ENCODE assay signal across 24 mouse cellular contexts in the genomic region with DNA sequence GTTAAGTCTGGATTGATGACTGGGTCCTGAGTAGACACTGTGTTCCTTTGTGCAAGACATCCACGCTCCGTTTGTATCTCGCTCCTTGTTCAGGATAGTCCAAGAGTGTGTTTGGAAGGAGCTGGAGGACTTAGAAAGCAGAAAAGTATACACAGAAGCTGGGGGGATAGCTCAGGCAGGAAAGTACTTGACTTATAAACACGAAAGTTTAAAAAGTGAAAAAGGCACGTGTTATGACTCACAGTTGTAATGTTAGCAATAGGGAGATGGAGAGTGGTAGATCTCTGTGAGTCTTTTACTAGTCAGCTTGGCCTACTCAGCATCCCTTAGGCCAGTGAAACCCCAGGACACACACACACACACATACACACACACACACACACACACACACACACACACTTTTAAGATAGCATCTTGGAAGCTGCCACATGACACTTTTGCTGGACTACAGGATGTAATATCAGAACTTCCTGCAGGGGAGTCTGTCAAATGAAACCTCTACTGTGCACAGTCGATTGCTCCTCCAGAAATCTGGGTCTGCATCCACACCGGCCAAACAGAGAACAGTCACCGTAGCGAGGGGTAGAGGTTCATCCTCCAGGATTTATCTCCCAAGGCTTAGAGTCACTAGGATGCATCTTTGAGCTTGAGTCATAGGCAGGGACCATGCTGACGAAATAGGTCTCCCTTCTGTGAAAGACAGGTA. TPM values are rescaled to one million over a fixed set of nuclear protein-coding genes. Genes with fewer than 3 reads are reported as not detected.
A peak's percentile ranks its signal among the peaks of the same experiment; 100 is the strongest.
DNase-seq lines count a peak whose midpoint lies in the region; ATAC-seq and TF ChIP-seq lines count a peak whose summit lies in the region.
"Had no signal": no experiment of that assay in that cellular context is flagged by ENCODE, and none has a peak within 500 bp of the region (broad histone marks: within the 10 kb centered on the region; RNA-seq: fewer than 3 reads in every experiment).

No protein-coding gene starts in this region.

- no peaks in the 10 kb centered on the region for H3K4me1 ChIP-seq in kidney, embryonic 14.5 days (ENCODE audit: control insufficient read depth, insufficient read depth, low read length)
- peaks cover 7% of the 10 kb centered on the region; the same call in 1 of the 2 replicates for H3K4me1 ChIP-seq in midbrain, embryonic 11.5 days (ENCODE audit: control insufficient read depth, insufficient read depth, low read length)
- H3K4me1 ChIP-seq in midbrain, embryonic 10.5 days, result peaks cover 5% of the 10 kb centered on the region; the same call in 1 of the 2 replicates
- H3K4me1 ChIP-seq: embryonic facial prominence, embryonic 13.5 days; liver, embryonic 13.5 days had no signal

- H3K9me3 ChIP-seq in kidney, embryonic 14.5 days (ENCODE audit: control insufficient read depth, low read length), result no peaks in the 10 kb centered on the region
- H3K9me3 ChIP-seq in midbrain, embryonic 11.5 days (ENCODE audit: control insufficient read depth, low read length), result no peaks in the 10 kb centered on the region
- H3K9me3 ChIP-seq in midbrain, embryonic 10.5 days (replicated peaks), result no peaks in the 10 kb centered on the region
- H3K9me3 ChIP-seq: embryonic facial prominence, embryonic 13.5 days; forebrain, embryonic 12.5 days; liver, embryonic 13.5 days had no signal

- no peaks in the 10 kb centered on the region for H3K27me3 ChIP-seq in kidney, embryonic 14.5 days (ENCODE audit: control insufficient read depth, insufficient read depth, low read length)
- H3K27me3 ChIP-seq in midbrain, embryonic 11.5 days (ENCODE audit: control insufficient read depth, insufficient read depth, low read length), result no peaks in the 10 kb centered on the region
- no peaks in the 10 kb centered on the region for H3K27me3 ChIP-seq in midbrain, embryonic 10.5 days (ENCODE audit: low read depth, poor library complexity, severe bottlenecking)
- H3K27me3 ChIP-seq in Patski, result no peaks in the 10 kb centered on the region
- H3K27me3 ChIP-seq: embryonic facial prominence, embryonic 13.5 days; forebrain, embryonic 12.5 days; liver, embryonic 13.5 days had no signal

- H3K4me3 ChIP-seq in kidney, embryonic 14.5 days (ENCODE audit: low read length), result no peak overlapping the region
- H3K4me3 ChIP-seq in midbrain, embryonic 11.5 days (ENCODE audit: low read depth, low read length), result no peak overlapping the region
- H3K4me3 ChIP-seq in midbrain, embryonic 10.5 days, result no peak overlapping the region
- H3K4me3 ChIP-seq: embryonic facial prominence, embryonic 13.5 days; erythroblast, embryonic 14.5 days; forebrain, embryonic 12.5 days; left cerebral cortex, adult 2 months; liver, embryonic 13.5 days; myocyte had no signal

- H3K27ac ChIP-seq in kidney, embryonic 14.5 days (ENCODE audit: low read depth, low read length), result no peak overlapping the region
- H3K27ac ChIP-seq in midbrain, embryonic 11.5 days (ENCODE audit: low read depth, low read length), result no peak overlapping the region
- H3K27ac ChIP-seq in midbrain, embryonic 10.5 days (replicated peaks), result no peak overlapping the region
- H3K27ac ChIP-seq: embryonic facial prominence, embryonic 13.5 days; forebrain, embryonic 12.5 days; hindbrain, embryonic 14.5 days; left cerebral cortex, adult 2 months; liver, embryonic 13.5 days had no signal

- peak; percentile 64; the same call in 1 of the 2 replicates for ATAC-seq in kidney, embryonic 14.5 days (ENCODE audit: low FRiP score, low TSS enrichment)
- no peak for ATAC-seq in midbrain, embryonic 11.5 days (ENCODE audit: low FRiP score)
- ATAC-seq in Patski, result no peak
- no peak for ATAC-seq in granulocyte monocyte progenitor cell, adult 5-6 weeks (replicated peaks; ENCODE audit: poor library complexity, severe bottlenecking)
- ATAC-seq: midbrain, embryonic 16.5 days had no signal

- in situ Hi-C loops in Patski (cut with MboI; ENCODE audit: low pct_unique_long_range_greater_than_20kb), result no loop called here

- CTCF ChIA-PET in Patski (lab: Charles Lee), result interaction anchor here (0.7 kb wide), 1 partner anchor 40 kb away, joined by 3 read pairs; no protein-coding TSS in a partner anchor

- no peak for DNase-seq in kidney, postnatal 36 days
- peak; percentile 56 for DNase-seq in midbrain, embryonic 11.5 days (ENCODE audit: low spot score, missing footprints)
- no peak for DNase-seq in midbrain, embryonic 10.5 days (ENCODE audit: low spot score)
- DNase-seq in Patski (ENCODE audit: low read depth, low spot score), result no peak
- DNase-seq in left cerebral cortex, adult 11 months (ENCODE audit: low spot score), result no peak
- DNase-seq: adrenal gland, postnatal 36 days; cerebellum, postnatal 14 days; gastrocnemius, postnatal 36 days; heart, postnatal 36 days; kidney, postnatal 14 days; layer of hippocampus, adult 9-11 months; liver, embryonic 13.5 days; lung, adult 2 months; thymus, adult 18-20 months; thymus, postnatal 4 days had no signal

- H3K36me3 ChIP-seq in kidney, embryonic 14.5 days (ENCODE audit: control insufficient read depth, insufficient read depth, low read length), result no peaks in the 10 kb centered on the region
- no peaks in the 10 kb centered on the region for H3K36me3 ChIP-seq in midbrain, embryonic 11.5 days (ENCODE audit: control insufficient read depth, insufficient read depth, low read length)
- no peaks in the 10 kb centered on the region for H3K36me3 ChIP-seq in midbrain, embryonic 10.5 days
- H3K36me3 ChIP-seq: embryonic facial prominence, embryonic 13.5 days; forebrain, embryonic 12.5 days; liver, embryonic 13.5 days had no signal

- 70% methylated on average over 10 of the region's 10 CpGs for WGBS in kidney, embryonic 14.5 days
- WGBS in midbrain, embryonic 11.5 days, result 86% methylated on average over 10 of the region's 10 CpGs
- WGBS in midbrain, embryonic 10.5 days, result 89% methylated on average over 10 of the region's 10 CpGs

- TF ChIP-seq CTCF in Patski (IDR thresholded peaks at IDR 0.05), result peak; percentile 9

- POLR2A ChIA-PET in Patski (lab: Charles Lee), result no interaction called here

- H3K9ac ChIP-seq in kidney, embryonic 14.5 days (ENCODE audit: low read depth, low read length), result no peak overlapping the region
- H3K9ac ChIP-seq in midbrain, embryonic 11.5 days (ENCODE audit: low read length), result no peak overlapping the region
- H3K9ac ChIP-seq: embryonic facial prominence, embryonic 13.5 days; forebrain, embryonic 12.5 days; hindbrain, embryonic 14.5 days; liver, embryonic 13.5 days had no signal

- H3K4me2 ChIP-seq in kidney, embryonic 14.5 days (replicated peaks; ENCODE audit: low read depth, low read length), result no peak overlapping the region
- no peak overlapping the region for H3K4me2 ChIP-seq in midbrain, embryonic 11.5 days
- H3K4me2 ChIP-seq: embryonic facial prominence, embryonic 13.5 days; forebrain, embryonic 12.5 days; hindbrain, embryonic 14.5 days; liver, embryonic 13.5 days had no signal

RNA-seq across cellular contexts. Expression of gene Btg1, which starts 43.6 kb away (rescaled TPM):
- polyA plus RNA-seq in kidney, embryonic 14.5 days (2014; fragmentation: Nextera tagmentation; extraction: Ambion mirVana), result 47.3 and 55.9 TPM in 2 replicates
- 44.7 and 47.5 TPM in 2 replicates for polyA plus RNA-seq in midbrain, embryonic 11.5 days (2014; fragmentation: Nextera tagmentation; extraction: Ambion mirVana)
- 30.5 and 38.9 TPM in 2 replicates for polyA plus RNA-seq in midbrain, embryonic 10.5 days (2016; fragmentation: Nextera tagmentation; extraction: Ambion mirVana)
- polyA plus RNA-seq in Patski (2021), result 91.5 TPM
- 19.0 and 20.0 TPM in 2 replicates for total RNA-seq in granulocyte monocyte progenitor cell, adult 5-6 weeks (2014; fragmentation: Nextera tagmentation)
- 31.1 and 32.4 TPM in 2 replicates for total RNA-seq in granulocyte monocyte progenitor cell, adult 5-6 weeks (2017)
